Mouse (Mus musculus) bone marrow macrophage, adult 2 months (primary cell): ENCODE measurements around the gene Mpnd. TPM values are rescaled to one million over a fixed set of nuclear protein-coding genes. Genes with fewer than 3 reads are reported as not detected.

Source experiments
- H3K27ac ChIP-seq: 2 replicates; pipeline ENCODE4 v1.5.1; 2012; ENCODE audit warnings: low read depth, low read length; ENCODE audit not compliant: insufficient read depth
- H3K4me1 ChIP-seq: 2 replicates; pipeline ENCODE4 v1.6.1; 2012; ENCODE audit warnings: low read length; ENCODE audit not compliant: control insufficient read depth, insufficient read depth
- H3K4me3 ChIP-seq: 2 replicates; pipeline ENCODE4 v1.5.1; 2012; ENCODE audit warnings: mild to moderate bottlenecking, low read length, moderate library complexity; ENCODE audit not compliant: insufficient read depth
- CTCF ChIP-seq: IDR thresholded peaks from 2 replicates; pipeline ENCODE4 v1.5.1; 2012; ENCODE audit warnings: low read depth, mild to moderate bottlenecking, low read length, moderate library complexity
- POLR2A ChIP-seq: IDR thresholded peaks from 2 replicates; pipeline ENCODE4 v1.6.1; 2012; ENCODE audit warnings: mild to moderate bottlenecking, low read depth, low read length, borderline replicate concordance
- polyA plus RNA-seq: library from polyadenylated mRNA; stranded (reverse); fragments of >200 nt; gene quantifications from 2 replicates; pipeline ENCODE4 v1.2.4, GENCODE M21; 2012; ENCODE audit not compliant: missing spikeins, insufficient read depth, insufficient read length

The Mpnd gene
- polyA plus RNA-seq, 1 experiment, result 41.5 TPM

DNA sequence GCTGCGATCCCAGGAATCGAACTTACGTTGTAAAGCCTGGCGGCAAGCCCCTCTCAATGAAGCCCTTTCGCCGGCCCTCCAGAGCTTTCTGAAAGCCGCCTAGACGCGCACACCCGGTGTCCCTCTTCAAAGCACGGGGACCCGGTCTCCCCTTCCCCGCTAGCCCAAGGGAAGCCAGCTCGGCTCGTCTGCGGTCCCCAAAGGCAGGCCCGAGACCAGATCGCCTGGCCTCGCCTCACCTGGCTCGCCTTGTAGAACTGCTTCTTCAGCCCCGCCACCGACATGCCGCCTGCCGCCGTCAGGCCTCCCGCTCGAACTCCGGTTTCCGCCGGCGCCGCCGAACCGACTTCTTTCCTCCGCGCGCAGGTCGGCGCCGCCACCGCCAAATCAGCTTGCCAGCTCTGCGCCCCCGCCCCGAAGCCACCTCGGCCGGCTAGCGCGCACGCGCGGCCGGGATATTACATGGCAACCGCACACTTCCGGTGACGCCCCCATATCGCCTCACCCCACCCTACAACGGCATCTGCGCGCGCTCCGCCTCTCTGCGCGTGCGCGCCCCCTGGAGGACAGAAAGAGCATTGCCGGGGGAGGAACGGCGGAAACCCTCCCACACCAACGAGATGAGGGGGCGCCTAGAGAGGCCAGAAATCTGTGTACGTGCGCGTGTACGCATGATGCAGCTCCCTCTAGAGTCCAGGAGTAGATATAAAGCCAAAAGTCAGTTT lies 30.8 kb downstream of the Mpnd start, which contains the start of gene Sh3gl1:
Gene Sh3gl1 (minus strand): TSS at position 460 of the 725 bp plus-strand sequence.
- H3K4me3 ChIP-seq, result peak within 1 kb of the TSS; percentile 96
- H3K27ac ChIP-seq, result peak within 1 kb of the TSS; percentile 79
- peaks cover 42% of the 10 kb centered on the region for H3K4me1 ChIP-seq
- TF ChIP-seq CTCF (peak; percentile 64), POLR2A (no peak)

DNA sequence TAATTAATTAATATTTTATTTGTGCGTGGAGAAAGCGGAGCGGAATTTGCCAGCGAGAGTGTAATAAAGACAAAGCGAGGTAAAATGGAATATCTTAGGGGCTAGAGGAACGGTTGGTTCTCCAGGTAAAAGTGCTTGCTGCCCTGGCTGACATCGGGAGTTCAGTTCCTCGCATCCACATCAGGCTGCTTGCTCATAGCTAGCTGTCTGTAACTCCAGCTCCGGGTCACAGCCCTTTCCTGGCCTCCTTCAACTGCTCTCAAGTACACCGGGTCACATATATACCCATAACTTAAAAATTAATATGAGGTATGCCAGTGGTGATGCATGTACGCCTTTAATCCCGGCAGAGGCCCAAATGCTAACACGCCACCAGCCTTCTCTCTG lies 31.4 kb downstream of the Mpnd start:
- Histone ChIP-seq H3K27ac (no peak overlapping the region), H3K4me1 (peaks cover 40% of the 10 kb centered on the region), H3K4me3 (peak overlapping the region; percentile 63)
- TF ChIP-seq POLR2A (no peak), CTCF (no peak; the same call in 1 of the 2 replicates)

DNA sequence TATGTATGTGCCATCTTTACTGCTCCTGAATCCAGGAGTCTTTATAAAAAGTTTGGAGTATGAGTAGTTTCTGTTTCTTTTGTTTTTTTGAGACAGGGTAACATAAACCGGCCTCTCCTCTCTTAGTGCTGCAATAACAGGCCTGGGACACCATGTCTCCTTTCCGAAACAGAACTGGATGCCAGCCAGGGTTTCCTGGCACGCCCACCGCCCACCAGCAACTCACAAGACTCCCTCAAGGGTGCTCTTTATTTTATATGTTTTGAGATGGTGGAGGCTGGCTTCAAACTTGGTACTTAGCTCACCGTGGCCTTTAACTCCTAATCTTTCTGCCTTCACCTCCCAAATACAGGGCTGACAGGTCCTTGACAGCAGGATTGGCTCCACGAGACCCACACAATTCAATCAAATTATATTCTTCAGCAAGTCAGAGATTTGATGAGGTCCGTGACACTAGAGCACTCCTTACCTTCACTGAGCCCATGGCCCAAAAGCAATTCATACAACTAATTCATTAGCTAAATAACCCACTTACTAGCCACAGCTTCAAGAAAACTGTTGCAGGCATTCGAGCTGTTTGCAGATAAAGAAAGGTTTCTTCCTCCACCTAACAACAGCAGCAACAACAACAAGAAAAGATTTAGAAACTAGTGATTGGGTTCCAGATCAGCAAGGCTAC lies 33.2 kb downstream of the Mpnd start:
- peaks cover 27% of the 10 kb centered on the region for H3K4me1 ChIP-seq
- H3K27ac ChIP-seq, result no peak overlapping the region
- TF ChIP-seq POLR2A (no peak), CTCF (no peak)

DNA sequence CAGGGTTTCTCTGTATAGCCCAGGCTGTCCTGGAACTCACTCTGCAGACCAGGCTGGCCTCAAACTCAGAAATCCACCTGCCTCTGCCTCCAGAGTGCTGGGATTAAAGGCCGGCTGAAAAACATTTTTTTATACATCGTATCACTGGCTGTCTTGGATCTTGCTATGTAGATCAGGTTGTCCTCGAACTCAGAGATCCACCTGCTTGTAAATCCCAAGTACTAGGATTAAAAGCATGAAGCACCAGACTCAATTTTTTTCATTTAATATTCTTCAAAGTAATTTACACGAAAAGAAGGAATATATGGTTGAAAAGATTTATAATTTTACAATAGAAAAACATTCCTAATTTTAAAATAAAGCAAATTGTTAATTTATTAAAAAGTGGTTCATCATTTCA lies 33.8 kb downstream of the Mpnd start:
- Histone ChIP-seq H3K27ac (peak overlapping the region; percentile 52; the same call in 1 of the 2 replicates), H3K4me3 (peak overlapping the region; percentile 41; the same call in 1 of the 2 replicates), H3K4me1 (peaks cover 23% of the 10 kb centered on the region)
- TF ChIP-seq POLR2A (no peak), CTCF (no peak)

More for the DNA sequence above, 33.2 kb downstream of the Mpnd start:
- no peak overlapping the region for H3K4me3 ChIP-seq

DNA sequence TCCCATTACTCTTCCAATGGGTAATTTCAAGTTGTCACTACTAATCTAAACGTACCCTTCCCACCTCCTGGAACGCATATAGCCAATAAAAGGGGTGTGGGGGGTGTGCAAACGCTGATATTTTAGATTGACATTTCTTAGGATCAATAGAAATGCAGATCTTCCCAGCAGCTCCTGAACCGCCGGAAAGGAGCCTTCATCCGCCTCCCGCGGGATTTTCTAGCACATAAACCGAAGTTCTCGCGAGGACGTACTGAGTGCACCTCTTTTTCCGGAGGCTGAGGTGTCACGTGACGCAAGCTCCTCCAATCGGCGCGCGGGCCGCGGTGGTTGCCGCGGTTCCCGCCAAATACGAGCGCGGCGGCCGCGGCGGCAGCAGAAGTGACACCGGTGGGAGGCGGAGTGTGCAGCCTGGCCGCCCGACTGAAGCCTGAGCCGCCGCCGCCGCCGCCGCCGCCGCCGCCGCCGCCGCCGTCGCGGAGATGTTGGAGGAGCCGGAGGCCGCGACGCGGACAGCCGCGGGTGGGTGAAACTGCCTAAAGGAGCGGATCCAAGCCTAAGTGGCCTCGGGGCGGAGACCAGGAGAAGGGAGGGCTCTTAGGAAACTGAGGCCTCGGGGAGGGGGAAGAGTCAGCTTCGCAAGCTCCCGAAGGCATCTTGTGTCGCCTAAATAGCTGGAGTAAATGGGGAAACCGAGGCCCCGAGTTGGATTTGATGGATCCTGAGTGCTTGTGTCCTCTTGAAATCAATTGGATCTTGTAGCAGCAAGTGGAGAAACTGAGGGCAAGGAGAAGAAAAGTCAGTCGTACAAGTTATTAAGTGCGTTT lies 34.7 kb downstream of the Mpnd start, which contains the start of gene Chaf1a:
Gene Chaf1a (plus strand): TSS at position 410 of the 827 bp plus-strand sequence.
- Histone ChIP-seq H3K4me3 (peak within 1 kb of the TSS; percentile 69), H3K27ac (peak within 1 kb of the TSS; percentile 52), H3K4me1 (peaks cover 16% of the 10 kb centered on the region)
- TF ChIP-seq POLR2A, result 0 out of 2 replicates have a peak, but pooled peaks have one; percentile 37
- TF ChIP-seq CTCF, result no peak

DNA sequence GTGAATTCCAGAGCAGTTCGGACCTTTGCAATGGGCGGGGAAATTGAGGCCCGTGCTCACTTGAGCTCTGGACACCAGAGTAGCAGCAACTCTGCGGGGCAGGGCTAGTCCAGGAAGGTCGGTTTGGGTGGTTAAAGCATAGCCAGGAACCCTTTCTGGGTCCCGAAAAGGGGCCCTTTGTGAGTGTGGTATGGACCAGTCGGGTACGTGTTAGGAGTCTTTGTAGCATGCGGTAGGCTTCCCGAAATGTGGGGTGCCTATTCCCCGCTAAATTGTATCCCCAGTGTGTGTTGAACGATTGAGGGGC lies 35.3 kb downstream of the Mpnd start:
- Histone ChIP-seq H3K4me1 (peaks cover 16% of the 10 kb centered on the region), H3K27ac (0 out of 2 replicates have a peak overlapping the region, but pooled peaks have one; percentile 11)

DNA sequence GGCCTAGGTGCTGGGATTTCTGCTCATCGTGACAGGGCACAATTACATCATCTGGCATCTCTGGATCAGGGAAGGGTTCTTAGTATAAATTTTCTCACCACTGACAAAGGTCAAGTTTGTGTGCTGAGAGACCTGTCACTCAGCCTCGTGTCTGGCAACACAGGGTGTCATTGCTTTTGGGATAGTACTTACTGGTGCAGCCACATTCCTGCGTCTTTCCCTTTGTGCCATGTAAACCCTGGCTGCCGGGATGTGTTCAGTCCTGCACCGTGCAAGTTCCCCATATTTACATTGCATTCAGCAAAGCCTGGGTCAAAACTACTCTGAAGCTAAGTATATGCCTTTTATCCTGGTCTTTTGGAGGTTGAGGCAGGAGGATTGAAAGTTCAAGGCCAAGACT lies 45.9 kb downstream of the Mpnd start:
- TF ChIP-seq CTCF, result no peak
- TF ChIP-seq POLR2A, result no peak
- no peak overlapping the region for H3K27ac ChIP-seq
- H3K4me3 ChIP-seq, result no peak overlapping the region
- no peaks in the 10 kb centered on the region for H3K4me1 ChIP-seq

More for the DNA sequence above, 35.3 kb downstream of the Mpnd start:
- TF ChIP-seq POLR2A (no peak), CTCF (no peak)
- peak overlapping the region; percentile 69 for H3K4me3 ChIP-seq

DNA sequence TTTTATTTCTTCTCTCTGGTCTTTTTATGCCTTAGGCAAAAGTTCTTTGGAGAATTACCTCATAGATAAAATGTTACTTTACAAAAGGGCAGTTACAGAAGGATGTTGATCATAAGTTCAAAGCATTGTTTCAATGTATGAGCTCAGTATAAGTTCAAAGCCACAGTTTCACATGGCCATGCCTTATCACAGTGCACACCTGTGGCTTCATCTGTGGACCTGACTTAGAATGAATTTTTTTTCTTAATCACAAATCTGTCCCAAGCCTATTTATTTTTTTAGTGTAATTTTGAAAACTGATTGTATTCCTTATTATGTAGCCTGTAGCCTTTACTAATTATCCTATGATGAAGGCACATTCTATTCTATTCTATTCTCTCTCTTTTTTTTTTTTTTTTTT lies 49.4 kb downstream of the Mpnd start:
- Histone ChIP-seq H3K27ac (no peak overlapping the region), H3K4me3 (no peak overlapping the region), H3K4me1 (no peaks in the 10 kb centered on the region)
- TF ChIP-seq POLR2A (no peak), CTCF (no peak)

DNA sequence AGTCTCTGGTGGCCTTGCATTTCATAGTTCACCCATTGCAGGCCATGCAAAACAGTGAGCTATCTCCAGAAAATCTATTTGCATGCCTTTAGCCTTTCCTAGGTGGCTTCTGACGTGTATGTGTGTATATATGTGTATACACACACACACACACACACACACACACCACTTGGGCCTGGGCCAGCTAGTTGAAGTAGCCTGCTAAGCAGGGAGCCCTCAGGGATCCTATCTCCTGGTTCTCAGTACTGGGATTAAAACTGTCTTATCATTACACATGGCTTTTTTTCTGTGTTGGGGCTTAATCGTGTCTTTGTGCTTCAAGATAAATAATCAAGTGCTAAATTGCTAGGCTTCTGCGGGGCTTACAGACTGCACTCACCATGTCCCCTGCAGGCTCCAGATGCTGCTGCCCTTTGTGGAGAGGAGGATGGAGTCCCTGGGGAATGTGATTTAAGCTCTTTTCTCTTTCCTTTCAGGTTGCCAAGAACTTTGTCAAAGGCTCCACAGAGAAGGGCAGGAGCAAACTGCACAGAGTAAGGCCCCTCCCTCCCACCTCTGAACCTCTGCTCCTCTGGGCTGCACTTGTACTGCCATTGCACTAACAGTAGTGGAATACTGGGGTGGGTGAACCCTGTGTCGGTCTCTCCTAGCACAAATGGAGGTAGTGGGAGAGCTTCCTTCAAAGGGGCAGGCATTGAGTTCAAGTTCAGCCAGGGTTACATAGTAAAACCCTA lies 50.6 kb downstream of the Mpnd start:
- TF ChIP-seq CTCF, result no peak
- TF ChIP-seq POLR2A, result no peak
- H3K27ac ChIP-seq, result no peak overlapping the region
- no peaks in the 10 kb centered on the region for H3K4me1 ChIP-seq
- no peak overlapping the region for H3K4me3 ChIP-seq
